Mouse (Mus musculus) gastrocnemius, postnatal 10 days (tissue): ENCODE results near the gene Foxn3. TPM values are rescaled to one million over a fixed set of nuclear protein-coding genes. Genes with fewer than 3 reads are reported as not detected.

Experiments used
- DNase-seq: peaks from one replicate; pipeline ENCODE4 v3.0.0; 2021; ENCODE audit warnings: mixed read lengths
- total RNA-seq, 2 experiments: library from RNA; stranded (reverse); gene quantifications; 2 replicates each; pipeline ENCODE4 v1.2.3; 2021

Foxn3 gene
- total RNA-seq, 2 experiments from 2014 or later, result 227 to 232 TPM

- DNase-seq, result no peak
Observed at GRCm38 (mm10) chr12:99247939-99248338, 315.4 kb downstream of the Foxn3 start.

GRCm38 (mm10) chr12:99246984-99247746 lies 316.2 kb downstream of the Foxn3 start:
- no peak for DNase-seq

- DNase-seq, result no peak
Observed at GRCm38 (mm10) chr12:99244673-99245072, 318.7 kb downstream of the Foxn3 start.

GRCm38 (mm10) chr12:99244264-99244663 lies 319.1 kb downstream of the Foxn3 start:
- no peak for DNase-seq

GRCm38 (mm10) chr12:99243316-99243715 lies 320.1 kb downstream of the Foxn3 start:
- DNase-seq, result no peak

GRCm38 (mm10) chr12:99240185-99240726 lies 323.1 kb downstream of the Foxn3 start:
- no peak for DNase-seq

- DNase-seq, result no peak
Observed at GRCm38 (mm10) chr12:99239735-99240134, 323.6 kb downstream of the Foxn3 start.

GRCm38 (mm10) chr12:99237497-99237896 lies 325.9 kb downstream of the Foxn3 start:
- no peak for DNase-seq

GRCm38 (mm10) chr12:99234346-99234745 lies 329.0 kb downstream of the Foxn3 start:
- no peak for DNase-seq

GRCm38 (mm10) chr12:99233386-99233785 lies 330.0 kb downstream of the Foxn3 start:
- peak; percentile 27 for DNase-seq

GRCm38 (mm10) chr12:99232478-99232877 lies 330.9 kb downstream of the Foxn3 start:
- no peak for DNase-seq

- DNase-seq, result no peak
Observed at GRCm38 (mm10) chr12:99231321-99231720, 332.1 kb downstream of the Foxn3 start.

GRCm38 (mm10) chr12:99230783-99231048 lies 332.7 kb downstream of the Foxn3 start:
- no peak for DNase-seq

- no peak for DNase-seq
Observed at GRCm38 (mm10) chr12:99229973-99230782, 333.2 kb downstream of the Foxn3 start.

GRCm38 (mm10) chr12:99227313-99227952 lies 335.9 kb downstream of the Foxn3 start:
- DNase-seq, result no peak

GRCm38 (mm10) chr12:99224863-99225603 lies 338.3 kb downstream of the Foxn3 start:
- DNase-seq, result no peak

- DNase-seq, result no peak
Observed at GRCm38 (mm10) chr12:99221087-99221846, 342.1 kb downstream of the Foxn3 start.

- no peak for DNase-seq
Observed at GRCm38 (mm10) chr12:99220333-99220732, 343.0 kb downstream of the Foxn3 start.

GRCm38 (mm10) chr12:99219812-99220211 lies 343.6 kb downstream of the Foxn3 start:
- DNase-seq, result no peak

- DNase-seq, result no peak
Observed at GRCm38 (mm10) chr12:99217145-99217698, 346.2 kb downstream of the Foxn3 start.

GRCm38 (mm10) chr12:99216341-99216761 lies 347.0 kb downstream of the Foxn3 start:
- no peak for DNase-seq
